Mouse (Mus musculus) megakaryocyte, embryonic 14.5 days (primary cell): ENCODE measurements around the gene Ank.

Source experiments
- FLI1 ChIP-seq: IDR thresholded peaks from 2 replicates; pipeline ENCODE4 v1.6.1; 2012; ENCODE audit warnings: low read length, inconsistent platforms, mixed read lengths
- GATA1 ChIP-seq: IDR thresholded peaks from 3 replicates; pipeline ENCODE4 v1.6.1; 2012; ENCODE audit warnings: mixed read lengths, low read length, inconsistent platforms, borderline replicate concordance

DNA sequence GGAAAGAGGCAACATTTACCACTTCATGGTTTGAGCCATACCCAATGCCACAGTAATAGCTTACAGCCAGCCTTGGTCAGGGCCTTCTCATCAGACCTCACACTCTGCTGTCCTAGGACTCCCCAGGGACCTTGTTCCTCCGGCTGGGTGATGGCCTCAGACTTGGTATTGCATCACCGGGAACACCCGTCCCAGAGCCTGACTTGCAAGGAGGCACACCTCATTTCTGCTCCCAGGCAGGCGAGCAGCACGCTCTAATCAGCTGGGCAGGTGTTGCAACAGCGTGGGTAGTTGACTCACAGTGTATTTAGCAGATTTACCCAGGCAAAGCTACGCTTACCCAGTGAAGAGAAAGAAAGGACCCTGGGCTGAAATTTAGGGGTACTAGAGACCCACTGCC lies 11.2 kb downstream of the Ank start:
- TF ChIP-seq GATA1, result no peak
- TF ChIP-seq FLI1, result no peak
